Mouse (Mus musculus) small intestine, adult 2 months (tissue): Measurements from ENCODE around the gene Jmjd7. TPM values are rescaled to one million over a fixed set of nuclear protein-coding genes. Genes with fewer than 3 reads are reported as not detected.

Experiments
- H3K27ac ChIP-seq: fragments of 200-500 bp; 2 replicates; pipeline ENCODE4 v1.5.1; 2012; ENCODE audit warnings: low read depth, low read length, control low read depth, inconsistent platforms; ENCODE audit not compliant: insufficient read depth
- H3K27me3 ChIP-seq: fragments of 200-500 bp; 2 replicates; pipeline ENCODE4 v1.6.1; 2012; ENCODE audit warnings: mild to moderate bottlenecking, moderate library complexity, low read length, inconsistent platforms; ENCODE audit not compliant: control insufficient read depth, insufficient read depth
- H3K36me3 ChIP-seq: fragments of 200-500 bp; 2 replicates; pipeline ENCODE4 v1.6.1; 2012; ENCODE audit warnings: mild to moderate bottlenecking, low read length, control low read depth, inconsistent platforms; ENCODE audit not compliant: control insufficient read depth, insufficient read depth
- H3K4me1 ChIP-seq: fragments of 200-500 bp; 2 replicates; pipeline ENCODE4 v1.6.1; 2012; ENCODE audit warnings: low read length, inconsistent platforms, mixed read lengths; ENCODE audit not compliant: control insufficient read depth, insufficient read depth, insufficient read length
- H3K4me3 ChIP-seq: fragments of 200-500 bp; 2 replicates; pipeline ENCODE4 v1.5.1; 2012; ENCODE audit warnings: low read depth, mild to moderate bottlenecking, control low read depth, inconsistent platforms, low read length, moderate library complexity
- CTCF ChIP-seq: fragments of 200-500 bp; IDR thresholded peaks from 2 replicates; pipeline ENCODE4 v1.5.1; 2012; ENCODE audit warnings: low read depth, mild to moderate bottlenecking, control low read depth, inconsistent platforms, low read length, moderate library complexity, mixed read lengths; ENCODE audit not compliant: insufficient replicate concordance, insufficient read length; ENCODE audit errors: extremely low read depth
- POLR2A ChIP-seq: fragments of 200-500 bp; IDR thresholded peaks from 2 replicates; pipeline ENCODE4 v1.6.1; 2012; ENCODE audit warnings: low read depth, mild to moderate bottlenecking, control low read depth, inconsistent platforms, low read length, moderate library complexity
- WGBS: fragments of 180-500 bp; shearing (Covaris S2); methylation state at CpG from one replicate; pipeline ENCODE4 v1.1.7; 2018; 5-methylcytosine and 5-hydroxymethylcytosine counted together
- polyA plus RNA-seq: library from polyadenylated mRNA; depleted of rRNA; stranded (reverse); fragments of >200 nt; gene quantifications from 2 replicates; pipeline ENCODE4 v1.2.3, GENCODE M21; 2012

The Jmjd7 gene
- polyA plus RNA-seq, 1 experiment = 6.8 TPM

GRCm38 (mm10) chr2:120011462-120012200, 15.7 kb upstream of the Jmjd7 start:
- H3K4me3 ChIP-seq = no peak overlapping the region
- H3K4me1 ChIP-seq = no peaks in the 10 kb centered on the region
- TF ChIP-seq POLR2A (no peak), CTCF (peak; percentile 51; the same call in 1 of the 2 replicates)
- H3K36me3 ChIP-seq = peaks cover 15% of the 10 kb centered on the region
- 79% methylated on average over 8 of the region's 8 CpGs for WGBS
- no peaks in the 10 kb centered on the region for H3K27me3 ChIP-seq
- no peak overlapping the region for H3K27ac ChIP-seq

- 79% methylated on average over 13 of the region's 13 CpGs for WGBS
- TF ChIP-seq CTCF (no peak), POLR2A (no peak)
These were observed 14.4 kb upstream of the Jmjd7 start for GRCm38 (mm10) chr2:120012924-120013323.

GRCm38 (mm10) chr2:120013831-120014486, 13.3 kb upstream of the Jmjd7 start:
- 95% methylated on average over 2 of the region's 2 CpGs for WGBS
- peaks cover 25% of the 10 kb centered on the region for H3K36me3 ChIP-seq

More at GRCm38 (mm10) chr2:120012924-120013323, 14.4 kb upstream of the Jmjd7 start:
- no peaks in the 10 kb centered on the region for H3K27me3 ChIP-seq
- H3K4me3 ChIP-seq = no peak overlapping the region
- peaks cover 23% of the 10 kb centered on the region for H3K36me3 ChIP-seq
- H3K27ac ChIP-seq = no peak overlapping the region
- H3K4me1 ChIP-seq = no peaks in the 10 kb centered on the region

GRCm38 (mm10) chr2:120015882-120016281, 11.4 kb upstream of the Jmjd7 start:
- Histone ChIP-seq H3K4me3 (no peak overlapping the region), H3K27ac (no peak overlapping the region), H3K27me3 (no peaks in the 10 kb centered on the region), H3K4me1 (no peaks in the 10 kb centered on the region), H3K36me3 (peaks cover 38% of the 10 kb centered on the region)
- TF ChIP-seq POLR2A (no peak), CTCF (no peak)
- 97% methylated on average over 4 of the region's 4 CpGs for whole genome bisulfite sequencing

More at GRCm38 (mm10) chr2:120013831-120014486, 13.3 kb upstream of the Jmjd7 start:
- no peak overlapping the region for H3K27ac ChIP-seq
- H3K4me1 ChIP-seq = no peaks in the 10 kb centered on the region
- TF ChIP-seq CTCF (no peak), POLR2A (no peak)
- no peak overlapping the region for H3K4me3 ChIP-seq
- no peaks in the 10 kb centered on the region for H3K27me3 ChIP-seq

- no peak overlapping the region for H3K27ac ChIP-seq
- no peaks in the 10 kb centered on the region for H3K27me3 ChIP-seq
- H3K36me3 ChIP-seq = peaks cover 54% of the 10 kb centered on the region
These were observed 9.7 kb upstream of the Jmjd7 start for GRCm38 (mm10) chr2:120017599-120017998.

GRCm38 (mm10) chr2:120024337-120024736, 2.9 kb upstream of the Jmjd7 start:
- H3K4me1 ChIP-seq = peaks cover 9% of the 10 kb centered on the region; the same call in 1 of the 2 replicates
- H3K36me3 ChIP-seq = peaks cover 43% of the 10 kb centered on the region
- no peak overlapping the region for H3K27ac ChIP-seq
- TF ChIP-seq POLR2A = no peak
- TF ChIP-seq CTCF = no peak
- 90% methylated on average over 5 of the region's 5 CpGs for WGBS
- no peak overlapping the region for H3K4me3 ChIP-seq
- no peaks in the 10 kb centered on the region for H3K27me3 ChIP-seq

More at GRCm38 (mm10) chr2:120017599-120017998, 9.7 kb upstream of the Jmjd7 start:
- WGBS = 87% methylated on average over 12 of the region's 12 CpGs
- no peak overlapping the region for H3K4me3 ChIP-seq
- no peak for TF ChIP-seq POLR2A
- TF ChIP-seq CTCF = no peak
- no peaks in the 10 kb centered on the region for H3K4me1 ChIP-seq

- 26% methylated on average over 3 of the region's 3 CpGs for whole genome bisulfite sequencing
- H3K27ac ChIP-seq = no peak overlapping the region; the same call in 1 of the 2 replicates
These were observed 658 bp downstream of the Jmjd7 start for GRCm38 (mm10) chr2:120027950-120028331.

More at GRCm38 (mm10) chr2:120027950-120028331, 658 bp downstream of the Jmjd7 start:
- H3K4me3 ChIP-seq = peak overlapping the region; percentile 69
- TF ChIP-seq POLR2A (no peak), CTCF (no peak)
- H3K36me3 ChIP-seq = peaks cover 20% of the 10 kb centered on the region
- peaks cover 9% of the 10 kb centered on the region; the same call in 1 of the 2 replicates for H3K4me1 ChIP-seq
- H3K27me3 ChIP-seq = no peaks in the 10 kb centered on the region
